Mouse (Mus musculus) cerebellum, postnatal 25 days (tissue): ENCODE data around the gene Map3k20.

ENCODE experiments used
- DNase-seq, 2 experiments: peaks; one replicate each; pipeline ENCODE4 v3.0.0; 2021; ENCODE audit warnings: mixed read lengths in 2 of 2

The Map3k20 gene

GRCm38 (mm10) chr2:72383321-72383720 lies 97.9 kb downstream of the Map3k20 start:
- no peak for DNase-seq

- DNase-seq: peak in 1 of 2 experiments; percentile 12
Observed at GRCm38 (mm10) chr2:72389411-72389810, 104.0 kb downstream of the Map3k20 start.

- peak; percentile 80 to 87 for DNase-seq
Observed at GRCm38 (mm10) chr2:72389942-72390341, 104.5 kb downstream of the Map3k20 start.

- DNase-seq: no peak
Observed at GRCm38 (mm10) chr2:72390474-72390873, 105.0 kb downstream of the Map3k20 start.

GRCm38 (mm10) chr2:72391024-72391423 lies 105.6 kb downstream of the Map3k20 start:
- no peak for DNase-seq

GRCm38 (mm10) chr2:72391721-72392120 lies 106.3 kb downstream of the Map3k20 start:
- no peak for DNase-seq

GRCm38 (mm10) chr2:72392316-72392715 lies 106.9 kb downstream of the Map3k20 start:
- peak; percentile 18 to 50 for DNase-seq

GRCm38 (mm10) chr2:72396934-72397333 lies 111.5 kb downstream of the Map3k20 start:
- no peak for DNase-seq

GRCm38 (mm10) chr2:72398227-72398626 lies 112.8 kb downstream of the Map3k20 start:
- DNase-seq: peak; percentile 14 to 41

- DNase-seq: no peak
Observed at GRCm38 (mm10) chr2:72399469-72400195, 114.2 kb downstream of the Map3k20 start.

- no peak for DNase-seq
Observed at GRCm38 (mm10) chr2:72401290-72401689, 115.9 kb downstream of the Map3k20 start.

- DNase-seq: no peak
Observed at GRCm38 (mm10) chr2:72405621-72406555, 120.5 kb downstream of the Map3k20 start.

- DNase-seq: no peak
Observed at GRCm38 (mm10) chr2:72406701-72407100, 121.3 kb downstream of the Map3k20 start.

GRCm38 (mm10) chr2:72407341-72408092 lies 122.1 kb downstream of the Map3k20 start:
- no peak for DNase-seq

GRCm38 (mm10) chr2:72409968-72410367 lies 124.5 kb downstream of the Map3k20 start:
- DNase-seq: no peak

- no peak for DNase-seq
Observed at GRCm38 (mm10) chr2:72412266-72412665, 126.8 kb downstream of the Map3k20 start.

GRCm38 (mm10) chr2:72415416-72415815 lies 130.0 kb downstream of the Map3k20 start:
- DNase-seq: no peak

GRCm38 (mm10) chr2:72416095-72417080 lies 131.0 kb downstream of the Map3k20 start:
- DNase-seq: no peak

- no peak for DNase-seq
Observed at GRCm38 (mm10) chr2:72420561-72420960, 135.1 kb downstream of the Map3k20 start.

- DNase-seq: no peak
Observed at GRCm38 (mm10) chr2:72424656-72425055, 139.2 kb downstream of the Map3k20 start.

GRCm38 (mm10) chr2:72426776-72427175 lies 141.3 kb downstream of the Map3k20 start:
- peak in 1 of 2 experiments; percentile 5 for DNase-seq

- no peak for DNase-seq
Observed at GRCm38 (mm10) chr2:72427288-72427687, 141.9 kb downstream of the Map3k20 start.
